Mouse (Mus musculus) mature B cell (primary cell): ENCODE measurements around the gene Esrrg.

Experiments used
- in situ Hi-C: fragments of 300-500 bp; cut with MboI; formaldehyde crosslinking; loops from 2 replicates; pipeline ENCODE4 v1.14.3; 2019

The Esrrg gene

DNA sequence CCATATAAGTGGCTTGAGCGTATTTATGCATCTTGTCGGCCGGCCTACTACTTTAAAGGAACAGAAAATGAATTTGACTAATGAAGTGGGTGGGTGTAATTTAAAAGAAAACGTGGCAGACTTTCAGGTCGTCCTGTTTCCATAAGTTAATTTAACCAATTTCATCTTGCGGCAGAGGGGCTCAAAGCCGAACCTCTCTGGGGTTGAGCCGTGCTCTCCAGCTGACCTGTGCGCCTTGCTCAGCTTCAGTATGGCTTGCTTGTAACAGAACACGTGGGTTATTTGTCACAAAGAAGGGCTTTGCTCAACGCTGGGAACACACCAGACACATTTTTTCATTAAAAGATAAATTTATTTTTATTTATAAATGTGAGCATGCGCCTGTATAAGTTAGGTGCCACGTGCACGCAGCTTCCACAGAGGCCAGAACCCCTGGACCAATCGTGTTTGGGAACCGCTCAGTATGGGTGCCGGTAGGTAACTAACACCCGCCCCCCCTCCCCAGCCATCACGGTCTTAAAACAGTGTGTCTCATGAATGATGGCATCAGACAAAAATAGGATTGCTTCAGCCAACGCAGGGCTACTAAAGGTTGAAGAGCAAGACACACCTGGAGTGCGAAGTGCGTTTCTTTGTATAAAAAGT is 546.7 kb downstream of the Esrrg start:
- in situ Hi-C loops: no loop called here

GRCm38 (mm10) chr1:188156520-188156919 is 547.9 kb downstream of the Esrrg start:
- in situ Hi-C loops: no loop called here

GRCm38 (mm10) chr1:188157237-188157955 is 548.8 kb downstream of the Esrrg start:
- in situ Hi-C loops: no loop called here

- in situ Hi-C loops: no loop called here
Observed at GRCm38 (mm10) chr1:188158675-188159074, 550.1 kb downstream of the Esrrg start.

DNA sequence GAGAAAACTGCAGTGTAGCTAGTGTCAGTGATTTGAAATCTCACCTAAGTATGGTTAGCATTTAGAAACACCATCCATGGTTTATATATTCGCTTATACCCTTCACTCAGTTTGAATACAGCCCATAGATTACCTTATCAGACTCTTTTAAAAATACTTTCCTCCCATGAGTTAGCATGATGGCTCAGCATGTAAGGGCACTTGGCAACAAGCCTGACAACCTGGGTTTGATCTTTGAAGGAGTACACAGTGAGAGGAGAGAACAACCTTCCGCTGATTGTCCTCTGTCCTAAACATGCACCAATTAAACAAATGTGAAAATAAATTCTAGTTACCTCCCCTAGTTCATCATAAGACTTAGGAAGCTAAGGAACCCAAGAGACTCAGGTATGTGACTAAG is 550.5 kb downstream of the Esrrg start:
- in situ Hi-C loops: no loop called here

- in situ Hi-C loops: no loop called here
Observed at GRCm38 (mm10) chr1:188163058-188163457, 554.5 kb downstream of the Esrrg start.

GRCm38 (mm10) chr1:188164251-188164650 is 555.7 kb downstream of the Esrrg start:
- in situ Hi-C loops: no loop called here

DNA sequence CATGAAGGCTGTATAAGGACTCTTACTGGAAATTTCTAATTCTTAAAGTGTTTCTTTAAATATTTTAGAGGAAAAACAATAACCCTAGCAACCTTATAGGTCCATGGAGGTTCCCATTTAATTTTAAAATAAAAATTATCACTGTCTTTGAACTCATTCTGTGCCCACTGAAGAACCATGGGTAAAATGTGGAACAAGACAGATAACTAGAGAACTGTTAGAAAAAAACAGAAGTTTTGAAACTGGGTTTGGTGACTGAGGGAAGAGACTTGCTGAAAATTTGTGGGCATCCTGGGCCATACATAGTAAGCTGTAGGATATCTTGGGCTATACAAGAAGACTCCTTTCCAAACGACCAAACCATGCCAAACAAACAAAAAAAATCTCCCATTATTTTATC is 565.3 kb downstream of the Esrrg start:
- in situ Hi-C loops: no loop called here

GRCm38 (mm10) chr1:188182951-188183350 is 574.4 kb downstream of the Esrrg start:
- in situ Hi-C loops: no loop called here

DNA sequence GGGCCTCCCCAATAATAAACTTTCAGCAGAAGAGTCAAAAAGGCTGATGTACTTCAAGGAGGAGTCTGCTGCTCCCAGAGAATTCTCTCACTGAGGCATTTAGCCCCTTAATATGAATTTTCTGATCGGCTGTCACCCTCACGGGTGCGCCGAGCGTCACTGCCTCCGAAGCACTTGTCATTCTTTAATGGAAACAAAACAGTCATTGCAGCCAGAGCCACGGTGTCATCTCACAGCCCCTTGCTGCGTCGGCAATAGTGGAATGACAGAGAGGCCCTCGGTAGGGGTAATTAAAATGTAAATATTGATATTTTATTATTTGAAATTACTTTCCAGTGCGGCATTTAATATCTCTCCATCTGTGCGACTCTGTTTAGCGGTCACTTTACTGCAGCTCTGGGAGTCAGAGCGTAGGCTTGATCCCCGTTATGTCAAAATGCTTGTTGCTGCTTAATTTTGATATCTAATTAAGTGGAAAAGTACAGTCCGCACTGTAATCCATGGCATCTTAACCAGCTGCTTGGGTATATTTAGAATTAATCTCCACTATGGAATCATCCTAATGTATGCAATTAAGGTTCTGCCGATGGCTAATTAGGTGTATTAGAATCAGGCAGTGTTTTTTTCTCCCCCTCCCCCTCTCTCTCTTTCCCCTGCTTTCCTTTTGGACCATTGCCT is 578.0 kb downstream of the Esrrg start:
- in situ Hi-C loops: no loop called here

DNA sequence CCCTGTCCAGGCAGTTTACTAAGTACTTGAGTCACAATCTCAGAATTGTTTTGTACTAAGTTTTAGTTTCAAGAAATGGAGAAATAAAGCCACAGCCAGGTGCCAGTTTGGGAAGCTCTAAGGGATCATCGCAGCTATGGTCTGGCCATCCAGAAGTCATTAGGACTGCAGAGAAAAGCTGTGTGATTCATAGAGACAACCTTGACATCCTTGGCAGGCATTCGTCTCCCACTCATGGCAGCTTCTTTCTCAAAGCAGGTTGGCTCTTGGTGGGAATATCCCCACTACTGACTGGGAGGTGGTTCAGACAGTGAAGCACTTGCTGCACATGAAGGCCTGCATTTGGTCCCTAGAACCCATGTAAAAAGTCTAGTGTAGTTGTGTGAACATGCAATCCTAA is 584.4 kb downstream of the Esrrg start:
- in situ Hi-C loops: no loop called here

- in situ Hi-C loops: no loop called here
Observed at GRCm38 (mm10) chr1:188207421-188207820, 598.8 kb downstream of the Esrrg start.

DNA sequence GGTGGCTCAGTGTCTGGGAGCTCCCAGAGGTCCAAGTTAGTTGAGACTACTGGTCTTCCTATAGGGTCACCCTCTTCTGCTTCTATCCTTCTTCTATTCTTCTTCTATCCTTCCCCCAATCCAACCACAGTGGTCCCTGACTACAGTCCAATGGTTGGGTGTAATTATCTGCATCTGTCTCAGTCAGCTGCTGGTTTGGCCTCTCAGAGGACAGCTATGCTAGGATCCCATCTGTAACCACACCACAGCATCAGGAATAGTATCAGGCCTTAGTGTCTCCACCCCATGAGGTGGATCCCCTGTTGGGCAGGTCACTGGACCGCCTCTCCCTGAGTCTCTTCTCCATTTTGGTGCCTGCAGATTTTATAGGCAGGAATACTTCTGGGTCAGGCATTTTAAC is 600.4 kb downstream of the Esrrg start:
- in situ Hi-C loops: no loop called here

DNA sequence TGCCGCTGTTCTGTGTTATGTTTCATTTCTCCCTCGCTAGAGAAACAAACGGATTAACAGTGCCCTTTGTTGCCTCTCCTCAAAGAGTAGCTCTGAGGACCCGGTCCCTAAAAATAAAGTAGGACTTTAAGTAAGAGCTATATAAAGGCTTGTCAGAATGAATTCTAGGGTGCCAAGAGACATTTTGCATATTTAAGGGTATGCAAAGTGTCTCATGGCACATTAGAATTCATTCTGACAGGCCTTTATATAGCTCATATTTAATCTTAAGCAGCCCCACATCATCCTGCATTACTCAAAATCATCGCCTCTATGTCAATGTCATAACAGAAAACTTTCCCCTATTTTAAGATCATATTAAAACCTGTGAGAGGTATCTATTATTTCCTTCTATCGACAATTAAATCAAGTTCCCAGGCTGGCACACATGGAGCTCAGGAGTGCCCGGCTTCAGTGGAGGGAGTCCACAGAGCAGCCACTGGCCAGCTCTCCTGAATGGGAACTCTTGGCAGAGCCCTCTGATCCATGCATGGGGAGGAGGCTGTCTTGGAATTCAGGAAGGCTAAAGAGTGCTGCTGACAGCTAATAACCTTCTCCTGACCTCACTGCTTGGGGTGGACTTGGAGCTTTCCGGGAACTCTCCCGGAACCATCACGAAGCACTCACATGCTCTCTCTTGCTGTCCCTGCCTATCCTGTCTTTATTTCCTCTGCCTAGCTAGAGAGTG is 606.5 kb downstream of the Esrrg start:
- in situ Hi-C loops: no loop called here

- in situ Hi-C loops: no loop called here
Observed at GRCm38 (mm10) chr1:188221226-188221792, 612.7 kb downstream of the Esrrg start.

DNA sequence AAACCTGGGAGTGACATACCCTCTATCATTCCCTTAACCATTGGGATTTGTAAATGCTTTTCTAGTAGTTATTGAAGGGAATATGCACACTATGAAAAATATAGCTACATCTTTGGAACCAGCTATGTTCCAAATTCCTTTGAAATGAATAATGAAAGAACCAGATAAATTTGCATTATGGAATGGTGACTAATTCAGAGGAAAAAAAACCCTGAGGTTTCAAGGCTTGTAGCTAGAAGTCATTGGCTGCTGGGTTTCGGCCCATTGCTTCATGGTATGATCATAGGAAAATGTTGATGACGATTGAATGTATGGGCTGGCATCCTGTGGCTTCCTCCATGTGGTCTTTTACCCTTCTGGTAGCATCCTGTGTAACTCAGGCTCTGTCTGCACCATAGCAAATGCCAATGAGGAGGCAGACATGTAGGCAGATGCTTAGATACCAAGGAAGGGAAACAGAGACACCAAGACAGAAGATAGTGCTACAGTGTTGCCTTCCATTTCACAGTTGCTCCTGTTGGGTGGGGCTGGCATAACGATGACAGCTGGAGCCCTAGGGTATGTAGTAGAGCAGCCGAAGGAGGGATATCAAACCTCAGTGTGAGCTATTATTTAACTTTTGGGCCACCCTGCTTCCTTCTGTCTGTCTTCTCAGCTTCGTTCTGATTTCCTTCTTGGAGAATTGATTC is 624.6 kb downstream of the Esrrg start:
- in situ Hi-C loops: no loop called here

- in situ Hi-C loops: no loop called here
Observed at GRCm38 (mm10) chr1:188238636-188239035, 630.0 kb downstream of the Esrrg start.

DNA sequence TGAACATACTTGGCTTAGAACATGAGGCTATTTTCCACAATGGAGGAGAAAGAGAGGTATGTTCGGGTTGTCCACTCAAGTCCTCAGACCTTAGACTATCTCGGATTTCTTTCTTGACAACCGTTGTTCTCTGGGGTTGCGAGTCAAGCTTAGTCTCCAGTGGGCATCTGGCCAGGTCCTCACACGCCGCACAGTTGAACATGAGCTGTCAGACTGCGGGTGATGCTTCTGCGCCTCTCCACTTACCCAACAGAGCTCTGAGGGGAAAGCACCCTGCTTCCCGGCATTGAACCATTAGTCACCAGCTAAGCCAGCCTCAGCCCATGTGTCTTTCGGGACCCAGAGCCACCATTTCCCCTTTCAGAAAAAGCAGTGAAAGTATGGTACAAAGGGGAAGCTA is 633.2 kb downstream of the Esrrg start:
- in situ Hi-C loops: no loop called here

DNA sequence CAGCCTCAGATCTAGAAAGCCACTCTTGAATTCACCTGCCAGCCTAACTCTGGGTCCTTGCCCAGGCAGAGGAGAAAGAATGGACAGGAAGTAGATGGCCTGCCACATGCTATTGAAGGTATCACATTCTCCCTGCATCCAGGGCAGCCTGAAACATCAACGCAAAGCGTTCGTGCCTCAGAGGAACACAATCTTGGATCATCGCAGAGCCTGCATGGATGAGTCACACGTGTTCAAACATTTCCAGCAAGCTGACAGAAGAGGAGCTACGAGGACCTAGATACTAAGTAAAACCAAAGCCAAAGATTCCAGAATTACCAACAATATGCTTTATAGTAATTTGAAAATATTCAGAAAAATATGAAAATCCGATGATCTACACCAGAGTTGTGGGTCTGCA is 648.9 kb downstream of the Esrrg start:
- in situ Hi-C loops: no loop called here

DNA sequence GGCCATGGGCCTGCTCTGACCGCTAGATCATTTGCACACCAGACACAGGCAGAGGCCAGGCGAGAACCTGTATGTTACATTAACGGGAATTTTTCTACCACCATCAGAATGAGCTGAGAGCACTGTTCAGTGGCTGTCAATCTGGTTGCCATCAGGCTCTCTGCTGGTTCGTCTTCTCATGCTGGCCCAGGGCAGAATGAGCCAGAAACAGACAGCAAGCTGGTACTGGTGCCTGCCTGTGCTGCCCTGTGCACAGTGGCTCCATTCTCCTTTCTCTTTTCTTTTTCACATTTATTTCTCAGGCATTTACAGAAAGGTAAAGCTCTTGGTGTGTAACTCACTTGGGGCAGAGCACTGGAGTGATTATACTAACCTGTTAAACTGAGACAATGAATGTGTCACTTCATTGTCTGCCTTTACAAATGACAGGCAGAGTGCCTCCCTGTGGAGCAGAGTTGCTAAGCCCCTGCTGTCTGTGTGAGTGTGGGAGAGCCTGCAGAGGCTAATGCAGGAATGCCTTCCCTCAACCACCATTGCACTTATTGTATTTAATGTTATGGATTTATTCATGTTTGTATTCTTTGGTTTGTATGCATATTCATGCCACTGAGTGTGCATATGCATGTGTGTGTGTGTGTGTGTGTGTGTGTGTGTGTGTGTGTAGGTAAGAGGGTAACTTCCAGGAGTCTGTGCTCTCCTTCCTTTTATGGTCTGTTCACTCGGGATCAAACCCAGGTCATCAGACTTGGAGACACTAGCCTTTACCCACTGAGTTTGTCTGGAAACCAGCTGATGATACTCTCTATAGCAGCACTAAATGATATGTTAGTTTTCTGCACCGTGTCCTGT is 651.9 kb downstream of the Esrrg start:
- in situ Hi-C loops: no loop called here
